In genomic region chr4:22971127-22971526, GRCm38 (mm10) we compare ENCODE assay signal across 11 mouse cellular contexts.
DNase-seq lines count a peak whose midpoint lies in the region; ATAC-seq lines count a peak whose summit lies in the region.
"Had no signal": no experiment of that assay in that cellular context is flagged by ENCODE, and none has a peak within 500 bp of the region (broad histone marks: within the 10 kb centered on the region; RNA-seq: fewer than 3 reads in every experiment).

No protein-coding gene starts in this region.

- no peak overlapping the region for H3K4me2 ChIP-seq in forebrain, embryonic 15.5 days (replicated peaks)
- no peak overlapping the region for H3K4me2 ChIP-seq in neural tube, embryonic 14.5 days (ENCODE audit: low read depth, low read length)
- no peak overlapping the region for H3K4me2 ChIP-seq in liver, embryonic 11.5 days

- no peaks in the 10 kb centered on the region for H3K27me3 ChIP-seq in forebrain, embryonic 15.5 days
- H3K27me3 ChIP-seq in neural tube, embryonic 14.5 days (ENCODE audit: control insufficient read depth, insufficient read depth, low read length), result no peaks in the 10 kb centered on the region
- H3K27me3 ChIP-seq in liver, embryonic 11.5 days (replicated peaks; ENCODE audit: control insufficient read depth, insufficient read depth, low read length), result no peaks in the 10 kb centered on the region

- H3K27ac ChIP-seq in forebrain, embryonic 15.5 days (replicated peaks), result peak overlapping the region; percentile 48; the same call in 1 of the 2 replicates
- H3K27ac ChIP-seq in neural tube, embryonic 14.5 days (ENCODE audit: low read depth, low read length), result no peak overlapping the region
- H3K27ac ChIP-seq in liver, embryonic 11.5 days (ENCODE audit: low read depth, low read length), result no peak overlapping the region
- H3K27ac ChIP-seq: limb, embryonic 10.5 days had no signal

- 17% methylated on average over 2 of the region's 2 CpGs for WGBS in forebrain, embryonic 15.5 days
- 21% methylated on average over 2 of the region's 2 CpGs for WGBS in neural tube, embryonic 14.5 days
- WGBS in liver, embryonic 11.5 days, result 70% methylated on average over 2 of the region's 2 CpGs

- no peak overlapping the region for H3K9ac ChIP-seq in forebrain, embryonic 15.5 days (replicated peaks)
- no peak overlapping the region for H3K9ac ChIP-seq in neural tube, embryonic 14.5 days (replicated peaks; ENCODE audit: low read depth, low read length)
- H3K9ac ChIP-seq in liver, embryonic 11.5 days (ENCODE audit: low read depth, low read length), result no peak overlapping the region

- H3K9me3 ChIP-seq in forebrain, embryonic 15.5 days, result no peaks in the 10 kb centered on the region
- no peaks in the 10 kb centered on the region for H3K9me3 ChIP-seq in neural tube, embryonic 14.5 days (ENCODE audit: control insufficient read depth, low read length)
- H3K9me3 ChIP-seq in liver, embryonic 11.5 days (ENCODE audit: control insufficient read depth, low read length), result no peaks in the 10 kb centered on the region
- H3K9me3 ChIP-seq: limb, embryonic 10.5 days had no signal

- H3K4me1 ChIP-seq in forebrain, embryonic 15.5 days, result peaks cover 32% of the 10 kb centered on the region
- H3K4me1 ChIP-seq in neural tube, embryonic 14.5 days (ENCODE audit: control insufficient read depth, insufficient read depth, low read length), result no peaks in the 10 kb centered on the region; the same call in 1 of the 2 replicates
- H3K4me1 ChIP-seq in liver, embryonic 11.5 days (replicated peaks; ENCODE audit: control insufficient read depth, insufficient read depth, low read length), result no peaks in the 10 kb centered on the region

- peak; percentile 46 for DNase-seq in embryo, embryonic 11 days
- DNase-seq in mesoderm, embryonic 11.5 days (ENCODE audit: low read depth, low spot score), result peak; percentile 30
- no peak for DNase-seq in liver, embryonic 11.5 days (ENCODE audit: low spot score)
- DNase-seq in gastrocnemius, postnatal 25 days, result no peak
- no peak for DNase-seq in kidney, adult 8-10 months
- DNase-seq: cerebellum, adult 9-11 months; heart, postnatal 36 days; thymus, postnatal 14 days had no signal

- H3K36me3 ChIP-seq in forebrain, embryonic 15.5 days, result no peaks in the 10 kb centered on the region
- no peaks in the 10 kb centered on the region for H3K36me3 ChIP-seq in neural tube, embryonic 14.5 days (ENCODE audit: control insufficient read depth, insufficient read depth, low read length)
- H3K36me3 ChIP-seq in liver, embryonic 11.5 days (ENCODE audit: control insufficient read depth, insufficient read depth, low read length), result no peaks in the 10 kb centered on the region
- H3K36me3 ChIP-seq: limb, embryonic 10.5 days had no signal

- H3K4me3 ChIP-seq in forebrain, embryonic 15.5 days, result no peak overlapping the region
- no peak overlapping the region for H3K4me3 ChIP-seq in neural tube, embryonic 14.5 days (ENCODE audit: low read depth, low read length)
- H3K4me3 ChIP-seq in liver, embryonic 11.5 days (ENCODE audit: low read depth, low read length), result no peak overlapping the region
- H3K4me3 ChIP-seq: limb, embryonic 10.5 days had no signal

- ATAC-seq in forebrain, embryonic 15.5 days (replicated peaks), result peak; percentile 57; the same call in 1 of the 2 replicates
- ATAC-seq in neural tube, embryonic 14.5 days (ENCODE audit: low read depth), result peak; percentile 87; the same call in 1 of the 2 replicates
- no peak for ATAC-seq in liver, embryonic 11.5 days (replicated peaks; ENCODE audit: low FRiP score)

Comparison
In these comparisons a context has a peak if more than half of its experiments do, and no peak if none do; other contexts are left out.
1. DNase-seq: peak in embryo, embryonic 11 days (single experiment) and mesoderm, embryonic 11.5 days (single experiment); none in liver, embryonic 11.5 days (single experiment), gastrocnemius, postnatal 25 days (single experiment) and kidney, adult 8-10 months (0 of 2).